Mouse (Mus musculus) spleen, embryonic (tissue): Measurements from ENCODE around the gene Tmco4.

Experiments
- CTCF ChIA-PET: fragments of 350-600 bp; sonication (Branson Sonifier 250); formaldehyde crosslinking; loops from one replicate; lab custom pipeline; 2022; lab: Charles Lee

Gene Tmco4

GRCm38 (mm10) chr4:139014793-139015192, 42.1 kb downstream of the Tmco4 start:
- CTCF ChIA-PET = interaction anchor here (0.6 to 0.8 kb wide), 2 partner anchors 28 to 1946 kb away, joined by 3 to 10 read pairs; no protein-coding TSS in a partner anchor

GRCm38 (mm10) chr4:139018388-139018787, 45.7 kb downstream of the Tmco4 start:
- CTCF ChIA-PET = no interaction called here

DNA sequence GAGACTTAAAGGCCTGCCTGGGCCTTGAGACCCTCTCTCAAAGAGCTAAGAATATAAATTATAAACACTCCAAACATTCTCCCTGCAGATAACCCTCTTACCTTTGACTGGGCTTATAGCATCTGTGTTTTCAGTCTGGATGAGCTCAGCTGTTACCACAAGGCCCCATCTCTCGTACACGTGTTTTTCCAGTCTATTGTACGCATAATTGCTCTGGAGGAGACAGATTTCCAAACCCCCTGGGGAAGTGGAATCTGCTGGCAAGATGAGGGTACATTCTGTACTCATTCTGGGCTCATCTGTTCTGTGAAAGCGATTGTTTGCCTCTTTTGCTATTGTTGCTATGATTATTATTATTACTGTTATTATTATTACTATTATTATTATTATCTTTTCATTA, 46.3 kb downstream of the Tmco4 start:
- CTCF ChIA-PET = no interaction called here

- CTCF ChIA-PET = no interaction called here
Observed at GRCm38 (mm10) chr4:139019413-139019812, 46.7 kb downstream of the Tmco4 start.

DNA sequence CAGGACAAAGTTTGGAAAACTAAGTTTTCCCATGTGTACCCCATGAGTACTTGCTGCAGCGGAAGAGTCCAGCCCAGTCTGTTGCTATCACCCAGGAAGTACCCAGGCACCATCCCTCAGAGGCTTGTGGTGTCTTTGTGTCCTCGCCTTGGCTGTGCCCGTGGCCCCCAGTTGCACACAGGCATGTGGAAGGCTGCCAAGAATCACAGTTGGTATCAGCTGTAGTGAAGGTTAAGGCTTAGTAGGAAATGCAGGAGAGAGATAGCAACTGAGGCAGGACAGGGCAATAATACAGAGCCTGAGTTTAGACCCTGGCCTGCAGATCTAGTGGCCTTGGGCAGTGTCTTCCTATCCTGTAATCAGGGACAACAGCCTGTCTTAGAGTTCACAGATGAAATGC, 47.7 kb downstream of the Tmco4 start:
- CTCF ChIA-PET = no interaction called here

- CTCF ChIA-PET = no interaction called here
Observed at GRCm38 (mm10) chr4:139024379-139024778, 51.7 kb downstream of the Tmco4 start.

- CTCF ChIA-PET = interaction anchor here (0.6 kb wide), 1 partner anchor 1199 kb away, joined by 10 read pairs; no protein-coding TSS in a partner anchor
Observed at GRCm38 (mm10) chr4:139030675-139031074, 58.0 kb downstream of the Tmco4 start.

GRCm38 (mm10) chr4:139032521-139032920, 59.8 kb downstream of the Tmco4 start:
- CTCF ChIA-PET = interaction anchor here (0.6 kb wide), 1 partner anchor 13 kb away, joined by 3 read pairs; no protein-coding TSS in a partner anchor

DNA sequence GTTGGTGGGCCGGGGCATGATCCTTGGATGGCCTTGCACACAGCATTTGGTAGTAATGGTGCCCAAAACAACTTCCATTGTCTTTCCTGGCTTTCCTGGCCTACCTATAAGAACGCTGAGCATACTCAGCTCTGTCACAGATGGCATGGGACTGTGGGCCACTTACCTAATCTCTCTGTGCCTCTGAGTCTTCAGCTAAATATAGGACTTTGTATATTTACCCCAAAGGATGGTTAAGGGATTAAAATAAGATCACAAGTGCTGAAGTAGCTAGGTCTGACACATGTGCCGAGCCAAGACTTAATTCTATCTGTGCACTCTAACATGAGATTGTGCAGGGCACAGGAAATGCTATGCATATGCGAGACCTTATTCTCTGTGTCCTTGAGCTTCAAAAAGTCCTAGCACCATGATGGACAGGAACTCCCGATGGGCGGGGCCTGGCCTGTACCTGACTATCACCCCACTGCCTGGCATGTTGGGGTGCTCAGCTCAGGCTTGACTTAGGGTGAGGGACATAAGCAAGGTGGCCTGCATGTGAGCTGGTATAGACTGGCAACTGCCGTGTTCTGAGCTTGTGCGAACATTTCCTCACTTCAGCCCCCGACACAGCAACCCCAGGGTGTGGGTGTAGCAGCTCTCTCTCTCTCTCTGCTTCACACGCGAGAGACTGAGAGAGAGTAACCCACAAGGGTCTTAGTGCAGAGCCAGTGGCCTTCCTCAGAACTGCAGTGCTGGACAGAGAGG, 60.7 kb downstream of the Tmco4 start:
- CTCF ChIA-PET = no interaction called here

DNA sequence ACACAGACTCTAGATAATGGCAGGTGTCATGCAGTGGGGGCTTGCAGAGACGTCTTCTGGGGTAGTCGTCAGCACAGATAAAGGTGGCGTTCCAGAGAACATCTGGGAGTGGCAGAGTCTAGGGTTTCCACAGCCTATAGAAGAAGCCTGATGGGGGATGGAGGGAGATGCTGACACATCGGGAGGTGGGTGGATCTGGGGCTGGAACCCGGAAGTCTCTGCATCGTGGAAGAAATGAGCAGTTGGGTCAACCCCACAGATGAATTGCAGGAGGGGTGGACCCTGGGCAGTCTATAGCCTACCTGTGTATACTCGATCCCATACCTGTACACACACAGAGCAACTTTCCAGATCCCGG, 61.3 kb downstream of the Tmco4 start:
- CTCF ChIA-PET = no interaction called here

DNA sequence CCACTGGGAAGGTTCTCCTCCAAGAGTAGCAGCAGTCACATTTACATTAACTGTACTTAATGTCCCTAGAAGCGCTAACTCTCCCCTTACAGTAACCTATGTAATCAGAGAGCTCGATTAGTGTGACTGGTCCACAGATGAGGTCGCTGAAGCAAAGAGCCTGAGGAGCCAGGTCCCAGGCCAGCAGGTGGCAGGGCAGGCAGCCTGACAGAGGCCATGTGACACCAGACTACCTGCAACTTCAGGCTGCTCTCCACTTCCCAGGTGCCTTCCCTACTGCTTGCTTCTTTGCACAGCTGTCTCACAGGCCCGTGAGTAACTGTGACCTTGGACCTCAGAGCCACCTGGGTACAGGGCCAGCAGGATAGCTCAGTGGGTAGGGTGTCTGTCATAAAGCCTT, 61.9 kb downstream of the Tmco4 start:
- CTCF ChIA-PET = no interaction called here

GRCm38 (mm10) chr4:139034942-139035341, 62.3 kb downstream of the Tmco4 start:
- CTCF ChIA-PET = no interaction called here

DNA sequence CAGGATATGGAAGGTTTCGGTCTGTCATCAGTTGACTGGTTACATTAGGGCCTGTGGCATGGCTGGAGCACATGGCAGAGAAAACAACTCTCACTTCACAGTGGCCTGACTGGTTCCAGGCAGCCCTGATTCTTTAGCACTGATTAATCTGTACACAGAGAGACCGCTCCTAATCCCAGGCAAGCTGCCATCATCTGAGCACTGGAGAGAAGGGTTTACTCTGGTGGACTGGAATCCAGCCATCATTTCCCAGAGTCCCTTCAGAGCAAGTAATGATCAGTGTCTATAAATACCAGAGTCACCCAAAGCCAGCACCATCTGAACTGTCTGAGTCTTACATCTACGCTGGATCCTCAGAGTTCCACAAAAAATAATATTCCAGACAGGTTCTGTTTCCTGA, 63.1 kb downstream of the Tmco4 start:
- CTCF ChIA-PET = no interaction called here

GRCm38 (mm10) chr4:139037795-139038607, 65.3 kb downstream of the Tmco4 start:
- CTCF ChIA-PET = no interaction called here

GRCm38 (mm10) chr4:139040084-139040839, 67.6 kb downstream of the Tmco4 start:
- CTCF ChIA-PET = no interaction called here

GRCm38 (mm10) chr4:139042611-139043010, 69.9 kb downstream of the Tmco4 start:
- CTCF ChIA-PET = no interaction called here

DNA sequence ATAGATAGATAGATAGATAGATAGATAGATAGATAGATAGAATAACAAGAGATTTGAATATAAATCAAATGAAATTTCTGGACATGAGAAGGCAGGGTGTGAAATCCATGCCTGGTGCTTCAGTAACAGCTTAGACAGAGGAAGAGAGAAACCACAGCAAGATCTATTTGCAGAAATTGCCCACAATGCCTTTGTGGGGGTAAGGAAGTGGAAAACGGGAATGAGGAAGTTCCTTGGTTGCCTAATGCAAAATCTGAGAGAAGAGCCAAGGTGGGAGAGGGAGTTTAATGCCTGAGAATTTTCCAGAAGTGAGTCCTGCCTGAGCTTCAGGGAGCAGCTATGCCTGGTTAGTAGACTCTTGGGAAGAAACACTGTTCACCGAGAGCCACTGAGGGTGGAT, 70.9 kb downstream of the Tmco4 start:
- CTCF ChIA-PET = interaction anchor here (0.6 kb wide), 1 partner anchor 639 kb away, joined by 3 read pairs; no protein-coding TSS in a partner anchor

GRCm38 (mm10) chr4:139044566-139044965, 71.9 kb downstream of the Tmco4 start:
- CTCF ChIA-PET = interaction anchor here (0.6 kb wide), 1 partner anchor 640 kb away, joined by 3 read pairs; no protein-coding TSS in a partner anchor

GRCm38 (mm10) chr4:139046354-139046753, 73.7 kb downstream of the Tmco4 start:
- CTCF ChIA-PET = interaction anchor here (0.6 kb wide), 1 partner anchor 14 kb away, joined by 3 read pairs; no protein-coding TSS in a partner anchor

DNA sequence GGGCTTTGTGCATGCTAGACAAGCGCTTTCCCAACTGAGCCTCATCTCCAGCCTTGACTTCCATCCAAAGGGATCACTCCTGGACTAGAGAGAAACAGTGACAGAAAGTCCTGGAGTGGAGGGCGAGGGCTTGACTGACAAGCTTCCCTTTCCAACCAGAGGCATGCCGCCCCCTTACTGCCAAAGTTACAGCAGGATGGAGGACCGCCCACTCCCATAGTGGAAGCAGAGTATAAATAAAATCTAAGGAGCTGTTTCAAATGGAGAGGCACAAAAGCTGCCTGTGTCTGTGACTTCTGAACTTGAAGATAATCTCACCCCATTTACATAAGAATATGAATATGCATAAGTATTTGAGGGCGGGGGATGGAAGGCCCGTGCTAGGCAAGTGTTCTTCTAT, 75.8 kb downstream of the Tmco4 start:
- CTCF ChIA-PET = no interaction called here

DNA sequence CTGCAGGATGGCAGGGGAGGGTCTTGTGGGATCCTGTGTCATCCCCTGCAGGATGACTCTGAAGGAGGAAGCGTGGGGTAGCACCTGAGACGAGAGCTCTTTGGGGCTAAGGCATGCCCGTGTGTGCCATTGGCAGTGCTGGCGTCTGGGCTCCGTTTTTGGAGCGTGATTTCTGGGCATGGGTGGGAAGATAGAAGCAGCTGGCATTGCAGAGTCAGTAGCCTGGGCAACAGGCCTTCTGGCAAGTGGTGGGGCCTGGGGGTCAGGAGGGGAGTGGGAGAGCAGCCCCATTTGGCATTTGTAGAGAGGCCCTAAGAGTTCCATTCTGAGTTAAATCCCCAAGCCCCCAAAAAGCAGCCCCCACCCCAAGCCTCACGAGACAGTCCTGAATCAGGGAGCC, 80.1 kb downstream of the Tmco4 start:
- CTCF ChIA-PET = no interaction called here

GRCm38 (mm10) chr4:139053391-139053790, 80.7 kb downstream of the Tmco4 start:
- CTCF ChIA-PET = no interaction called here
